Mouse (Mus musculus): ENCODE measurements around the gene Arhgap22. TPM values are rescaled to one million over a fixed set of nuclear protein-coding genes. Genes with fewer than 3 reads are reported as not detected.

The Arhgap22 gene
- total RNA-seq (2014; rRNA removed; ENCODE audit: low replicate concordance): 2.0 and 4.2 TPM in 2 replicates
- 0.77 and 1.5 TPM in 2 replicates for polyA plus RNA-seq (2015; fragmentation: Nextera tagmentation; extraction: Ambion mirVana)

DNA sequence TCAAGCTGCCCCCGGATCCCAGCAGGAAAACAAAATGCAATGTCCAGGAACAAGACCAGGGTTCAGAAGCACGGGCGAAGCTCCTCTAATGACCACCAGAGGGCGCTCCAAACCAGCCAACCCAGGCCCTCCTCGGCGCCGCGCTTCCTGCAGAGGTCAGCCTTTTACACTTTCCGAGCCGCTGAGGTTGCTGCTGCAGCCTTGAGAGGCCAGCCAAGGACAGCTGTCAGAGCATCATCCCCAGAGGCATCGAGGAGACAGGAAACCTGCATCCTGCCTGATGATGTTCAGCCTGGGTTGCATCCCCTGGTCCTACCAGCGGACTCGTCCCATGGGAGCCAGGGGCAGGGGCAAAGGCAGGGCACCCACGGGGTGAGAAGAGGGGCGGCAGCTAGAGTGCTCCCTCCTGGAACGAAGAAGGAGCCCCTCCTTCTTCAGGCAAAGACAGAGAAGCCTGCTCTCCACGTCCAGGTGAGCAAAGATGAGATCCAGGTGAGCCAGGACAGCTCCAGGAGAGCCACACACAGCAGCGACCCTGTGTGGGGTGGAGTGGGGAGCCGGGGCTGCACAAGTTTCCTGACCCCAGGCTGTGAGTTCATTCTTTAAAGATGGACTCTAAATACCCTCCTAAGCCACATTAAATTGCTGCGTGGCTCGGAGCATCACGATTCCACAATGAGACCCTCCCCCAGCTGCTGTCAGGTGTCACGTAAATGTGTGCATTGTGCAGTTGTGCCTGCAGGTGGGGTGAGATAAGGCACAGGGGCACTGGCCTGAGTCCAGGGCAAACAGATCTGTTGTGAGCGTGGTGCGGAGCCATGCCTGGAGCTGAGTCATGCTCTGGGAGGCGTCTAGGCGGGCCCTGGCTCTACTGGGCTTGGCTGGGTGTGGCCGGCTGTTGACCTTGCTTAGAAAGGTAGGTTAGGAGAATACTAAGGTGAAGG is at the start of gene Arhgap22:
Gene Arhgap22, plus strand, starts transcription at position 204 of the 944 bp plus-strand sequence.
- ATAC-seq (ENCODE audit: insufficient read depth, low read depth) (peak; percentile 84), DNase-seq (ENCODE audit: low spot score) (peak; percentile 89)
- Histone ChIP-seq H3K9ac (replicated peaks; ENCODE audit: low read depth, low read length) (no peak within 1 kb of the TSS), H3K4me2 (ENCODE audit: low read depth, low read length) (no peak within 1 kb of the TSS), H3K4me1 (ENCODE audit: control insufficient read depth, insufficient read depth) (no peaks in the 10 kb centered on the region), H3K27me3 (ENCODE audit: control insufficient read depth, insufficient read depth, low read length) (peaks cover 13% of the 10 kb centered on the region), H3K36me3 (replicated peaks; ENCODE audit: control insufficient read depth, insufficient read depth, low read length) (no peaks in the 10 kb centered on the region), H3K9me3 (replicated peaks; ENCODE audit: control insufficient read depth, low read length) (no peaks in the 10 kb centered on the region), H3K27ac (ENCODE audit: low read depth) (no peak within 1 kb of the TSS), H3K4me3 (ENCODE audit: low read depth, low read length) (no peak within 1 kb of the TSS)
- WGBS: 8% methylated on average over 28 of the region's 28 CpGs
- TF ChIP-seq EP300 (IDR thresholded peaks at IDR 0.05; ENCODE audit: low read depth) (no peak), CTCF (IDR thresholded peaks at IDR 0.05; ENCODE audit: low read depth) (peak; percentile 100)

- TF ChIP-seq CTCF (IDR thresholded peaks at IDR 0.05; ENCODE audit: low read depth) (no peak), EP300 (IDR thresholded peaks at IDR 0.05; ENCODE audit: low read depth) (no peak)
- ATAC-seq (ENCODE audit: insufficient read depth, low read depth) (no peak), DNase-seq (ENCODE audit: low spot score) (no peak)
These were observed 45.1 kb upstream of the Arhgap22 start for GRCm38 (mm10) chr14:33168750-33169149.

GRCm38 (mm10) chr14:33171942-33172341 is 41.9 kb upstream of the Arhgap22 start:
- Histone ChIP-seq H3K27me3 (ENCODE audit: control insufficient read depth, insufficient read depth, low read length) (no peaks in the 10 kb centered on the region), H3K4me2 (ENCODE audit: low read depth, low read length) (no peak overlapping the region), H3K27ac (ENCODE audit: low read depth) (no peak overlapping the region), H3K9ac (replicated peaks; ENCODE audit: low read depth, low read length) (no peak overlapping the region), H3K4me3 (ENCODE audit: low read depth, low read length) (no peak overlapping the region), H3K36me3 (replicated peaks; ENCODE audit: control insufficient read depth, insufficient read depth, low read length) (no peaks in the 10 kb centered on the region), H3K9me3 (replicated peaks; ENCODE audit: control insufficient read depth, low read length) (no peaks in the 10 kb centered on the region), H3K4me1 (ENCODE audit: control insufficient read depth, insufficient read depth) (no peaks in the 10 kb centered on the region)
- no peak for ATAC-seq (ENCODE audit: insufficient read depth, low read depth)
- no peak for DNase-seq (ENCODE audit: low spot score)
- 52% methylated on average over 1 of the region's 1 CpGs for WGBS
- TF ChIP-seq EP300 (IDR thresholded peaks at IDR 0.05; ENCODE audit: low read depth): no peak
- TF ChIP-seq CTCF (IDR thresholded peaks at IDR 0.05; ENCODE audit: low read depth): no peak

More at GRCm38 (mm10) chr14:33168750-33169149, 45.1 kb upstream of the Arhgap22 start:
- no peak overlapping the region for H3K9ac ChIP-seq (replicated peaks; ENCODE audit: low read depth, low read length)
- WGBS: 75% methylated on average over 4 of the region's 4 CpGs
- no peaks in the 10 kb centered on the region for H3K36me3 ChIP-seq (replicated peaks; ENCODE audit: control insufficient read depth, insufficient read depth, low read length)
- H3K27ac ChIP-seq (ENCODE audit: low read depth): no peak overlapping the region
- no peaks in the 10 kb centered on the region for H3K4me1 ChIP-seq (ENCODE audit: control insufficient read depth, insufficient read depth)
- H3K4me3 ChIP-seq (ENCODE audit: low read depth, low read length): no peak overlapping the region
- H3K27me3 ChIP-seq (ENCODE audit: control insufficient read depth, insufficient read depth, low read length): no peaks in the 10 kb centered on the region
- no peaks in the 10 kb centered on the region for H3K9me3 ChIP-seq (replicated peaks; ENCODE audit: control insufficient read depth, low read length)
- H3K4me2 ChIP-seq (ENCODE audit: low read depth, low read length): no peak overlapping the region

DNA sequence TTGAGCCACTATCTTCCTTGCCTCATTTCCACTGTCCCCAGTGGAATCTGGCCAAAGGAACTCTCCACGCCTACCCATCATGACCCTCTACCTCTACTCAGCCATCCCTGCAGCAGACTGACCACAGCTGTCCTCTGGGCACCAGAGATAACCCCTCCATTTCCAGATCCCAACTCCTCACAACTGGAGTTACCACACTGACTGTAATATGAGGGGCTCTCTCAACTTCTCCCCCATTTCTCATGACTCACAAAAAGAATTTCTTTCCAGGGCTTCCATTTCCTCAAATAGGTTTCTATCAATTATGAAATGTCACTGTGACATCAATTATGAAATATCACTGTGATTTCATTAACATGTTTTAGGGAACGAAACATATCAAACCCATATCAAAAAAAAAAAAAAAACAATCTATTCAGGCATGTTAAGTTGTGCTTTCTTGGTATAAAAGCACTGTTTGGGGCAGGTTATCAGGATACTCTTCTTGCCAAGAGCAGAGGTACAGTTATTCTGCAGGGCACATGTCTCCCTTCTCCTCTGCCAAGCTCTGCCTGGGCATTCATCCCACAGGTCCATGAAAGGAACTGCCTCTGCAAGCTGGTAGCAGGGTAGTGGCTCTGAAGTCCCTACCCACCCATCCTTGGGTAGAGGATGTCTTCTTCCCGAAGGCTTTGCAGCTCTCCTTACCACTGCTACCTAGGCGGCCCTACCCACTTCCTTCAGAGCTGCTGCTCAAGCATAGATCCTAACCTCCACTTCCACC is 38.6 kb upstream of the Arhgap22 start:
- no peak overlapping the region for H3K27ac ChIP-seq (ENCODE audit: low read depth)
- WGBS: 64% methylated on average over 4 of the region's 4 CpGs
- H3K4me2 ChIP-seq (ENCODE audit: low read depth, low read length): no peak overlapping the region
- ATAC-seq (ENCODE audit: insufficient read depth, low read depth) (no peak), DNase-seq (ENCODE audit: low spot score) (no peak)
- no peak overlapping the region for H3K4me3 ChIP-seq (ENCODE audit: low read depth, low read length)
- no peaks in the 10 kb centered on the region for H3K4me1 ChIP-seq (ENCODE audit: control insufficient read depth, insufficient read depth)
- H3K9ac ChIP-seq (replicated peaks; ENCODE audit: low read depth, low read length): no peak overlapping the region
- no peaks in the 10 kb centered on the region for H3K27me3 ChIP-seq (ENCODE audit: control insufficient read depth, insufficient read depth, low read length)
- no peak for TF ChIP-seq CTCF (IDR thresholded peaks at IDR 0.05; ENCODE audit: low read depth)
- H3K9me3 ChIP-seq (replicated peaks; ENCODE audit: control insufficient read depth, low read length): no peaks in the 10 kb centered on the region
- H3K36me3 ChIP-seq (replicated peaks; ENCODE audit: control insufficient read depth, insufficient read depth, low read length): no peaks in the 10 kb centered on the region

GRCm38 (mm10) chr14:33180102-33180501 is 33.7 kb upstream of the Arhgap22 start:
- H3K36me3 ChIP-seq (replicated peaks; ENCODE audit: control insufficient read depth, insufficient read depth, low read length): no peaks in the 10 kb centered on the region
- H3K27ac ChIP-seq (ENCODE audit: low read depth): no peak overlapping the region
- no peak overlapping the region for H3K4me3 ChIP-seq (ENCODE audit: low read depth, low read length)
- WGBS: 77% methylated on average over 5 of the region's 5 CpGs
- no peaks in the 10 kb centered on the region for H3K9me3 ChIP-seq (replicated peaks; ENCODE audit: control insufficient read depth, low read length)
- no peak overlapping the region for H3K9ac ChIP-seq (replicated peaks; ENCODE audit: low read depth, low read length)
- ATAC-seq (ENCODE audit: insufficient read depth, low read depth) (no peak), DNase-seq (ENCODE audit: low spot score) (no peak)
- no peak overlapping the region for H3K4me2 ChIP-seq (ENCODE audit: low read depth, low read length)
- TF ChIP-seq CTCF (IDR thresholded peaks at IDR 0.05; ENCODE audit: low read depth): no peak
- no peak for TF ChIP-seq EP300 (IDR thresholded peaks at IDR 0.05; ENCODE audit: low read depth)
- H3K27me3 ChIP-seq (ENCODE audit: control insufficient read depth, insufficient read depth, low read length): no peaks in the 10 kb centered on the region
- H3K4me1 ChIP-seq (ENCODE audit: control insufficient read depth, insufficient read depth): no peaks in the 10 kb centered on the region
